Mouse (Mus musculus): ENCODE data around the gene Fam173b.

Fam173b gene

GRCm38 (mm10) chr15:31632478-31632877 is 30.8 kb downstream of the Fam173b start:
- DNase-seq (ENCODE audit: inconsistent ontology term) = no peak

DNA sequence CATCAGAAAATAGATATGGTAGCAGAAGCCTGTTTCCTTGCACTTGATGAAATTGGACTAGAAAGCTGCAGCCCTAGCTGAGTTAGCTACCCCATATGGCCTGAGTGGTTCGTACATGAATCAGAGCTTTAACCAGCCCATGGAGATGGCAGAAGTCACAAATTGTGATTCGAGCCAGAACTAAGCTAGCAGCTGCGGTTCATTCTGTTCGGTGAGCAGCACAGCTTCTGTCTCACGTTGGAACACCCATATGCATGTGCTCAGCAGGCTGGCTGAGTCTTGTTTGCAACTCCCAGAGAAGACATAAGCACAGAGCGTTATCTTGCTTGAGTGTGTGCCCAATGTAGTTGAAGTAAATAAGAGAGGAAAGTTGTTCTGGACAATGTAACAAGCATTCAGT is 32.9 kb downstream of the Fam173b start:
- no peak for DNase-seq (ENCODE audit: inconsistent ontology term)

GRCm38 (mm10) chr15:31636091-31636595 is 34.5 kb downstream of the Fam173b start:
- no peak for DNase-seq (ENCODE audit: inconsistent ontology term)

DNA sequence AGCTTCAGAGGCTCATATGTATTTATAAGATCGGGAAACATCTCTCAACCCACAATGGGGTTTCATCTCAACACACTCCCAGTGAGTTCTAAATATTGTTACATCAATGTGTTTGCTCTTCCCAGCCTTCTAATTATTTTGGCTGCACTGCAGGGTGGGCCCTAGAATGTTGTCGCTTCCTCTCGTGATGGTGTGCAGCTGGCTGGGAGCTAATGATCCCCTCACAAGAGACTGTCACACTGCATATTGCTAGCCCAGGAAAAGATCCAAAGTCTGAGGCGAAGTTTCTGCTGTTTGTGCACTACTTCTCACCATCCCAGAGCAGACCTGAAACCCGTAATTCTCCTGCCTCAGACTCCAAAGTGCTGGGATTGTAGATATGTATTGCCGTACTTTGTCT is 45.6 kb downstream of the Fam173b start:
- DNase-seq (ENCODE audit: inconsistent ontology term) = no peak

GRCm38 (mm10) chr15:31647851-31648569 is 46.4 kb downstream of the Fam173b start:
- DNase-seq (ENCODE audit: inconsistent ontology term) = no peak

DNA sequence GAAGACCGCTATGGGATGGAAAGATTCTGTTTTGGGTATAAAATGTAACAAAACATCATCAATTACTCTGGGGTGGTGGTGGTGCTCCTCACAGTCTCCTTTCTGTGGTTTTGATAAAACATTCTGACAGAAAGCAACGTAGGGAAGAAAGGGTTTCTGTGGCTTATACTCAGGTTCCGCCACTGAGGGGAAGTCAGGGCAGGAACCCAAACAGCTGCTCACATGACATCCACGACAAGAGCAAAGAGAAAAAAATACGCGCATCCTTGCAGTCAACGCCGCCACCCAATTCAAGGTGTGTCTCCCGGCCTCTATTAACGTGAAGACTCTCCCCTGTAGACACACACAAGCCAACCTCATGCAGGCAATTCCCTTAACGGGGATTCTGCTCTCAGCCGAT is 48.0 kb downstream of the Fam173b start:
- DNase-seq (ENCODE audit: inconsistent ontology term) = no peak

DNA sequence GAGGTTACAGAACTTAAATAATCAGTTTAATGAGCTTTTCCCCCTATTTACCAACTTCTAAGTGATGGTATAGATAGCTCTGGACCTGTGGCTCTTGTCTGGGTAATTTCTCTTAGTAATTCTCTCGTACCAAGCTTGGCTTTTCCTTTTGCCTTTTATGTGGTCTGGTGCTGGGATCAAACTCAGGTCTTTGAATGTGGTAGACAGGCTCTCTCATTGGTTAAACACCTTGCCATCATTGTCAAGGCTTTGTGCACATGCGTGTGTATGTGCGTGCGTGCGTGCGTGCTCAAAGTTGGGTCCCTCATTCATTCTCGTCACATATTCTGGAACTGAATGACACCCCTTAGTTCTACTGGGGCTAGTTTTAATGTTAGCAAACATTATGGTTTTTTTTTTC is 49.2 kb downstream of the Fam173b start:
- DNase-seq (ENCODE audit: inconsistent ontology term) = no peak

GRCm38 (mm10) chr15:31660133-31660795 is 58.6 kb downstream of the Fam173b start:
- no peak for DNase-seq (ENCODE audit: inconsistent ontology term)

- DNase-seq (ENCODE audit: inconsistent ontology term) = no peak
These were observed 59.2 kb downstream of the Fam173b start for GRCm38 (mm10) chr15:31660844-31661243.

- DNase-seq (ENCODE audit: inconsistent ontology term) = peak; percentile 99
These were observed 60.1 kb downstream of the Fam173b start for GRCm38 (mm10) chr15:31661802-31662201.

GRCm38 (mm10) chr15:31663074-31663473 is 61.4 kb downstream of the Fam173b start:
- DNase-seq (ENCODE audit: inconsistent ontology term) = peak; percentile 22
